Mouse (Mus musculus): ENCODE data around the gene 2510009E07Rik. TPM values are rescaled to one million over a fixed set of nuclear protein-coding genes. Genes with fewer than 3 reads are reported as not detected.

Gene 2510009E07Rik
- polyA plus RNA-seq, 1 experiment from 2014 or later = 23.2 TPM

GRCm38 (mm10) chr16:21701611-21702313 lies 7.3 kb upstream of the 2510009E07Rik start:
- no peaks in the 10 kb centered on the region for H3K36me3 ChIP-seq (ENCODE audit: control insufficient read depth, insufficient read depth, low read length)
- H3K9me3 ChIP-seq (ENCODE audit: control insufficient read depth, low read length) = peaks cover 6% of the 10 kb centered on the region; the same call in 1 of the 2 replicates
- H3K27me3 ChIP-seq (ENCODE audit: control insufficient read depth, insufficient read depth, low read length) = no peaks in the 10 kb centered on the region
- 46% methylated on average over 10 of the region's 10 CpGs for WGBS
- H3K4me1 ChIP-seq (ENCODE audit: control insufficient read depth in 2 of 2, insufficient read depth in 2 of 2, low read length in 2 of 2) = no peaks in the 10 kb centered on the region; a peak in 1 of 4 replicates
- H3K4me3 ChIP-seq (ENCODE audit: control insufficient read depth in 1 of 2, insufficient read depth in 1 of 2, low read depth in 1 of 2, low read length in 2 of 2) = no peak overlapping the region
- ATAC-seq (ENCODE audit: insufficient number of reproducible peaks, insufficient read depth, low FRiP score, low read depth) = no peak
- H3K9ac ChIP-seq (ENCODE audit: low read length) = no peak overlapping the region
- H3K4me2 ChIP-seq (ENCODE audit: low read length) = no peak overlapping the region
- H3K27ac ChIP-seq (replicated peaks in 1 of 2; ENCODE audit: control insufficient read depth in 1 of 2, insufficient read depth in 1 of 2, low read depth in 2 of 2, low read length in 2 of 2) = no peak overlapping the region

GRCm38 (mm10) chr16:21698136-21698535 lies 3.7 kb upstream of the 2510009E07Rik start:
- WGBS = 60% methylated on average over 3 of the region's 3 CpGs
- Histone ChIP-seq H3K9me3 (ENCODE audit: control insufficient read depth, low read length) (peaks cover 6% of the 10 kb centered on the region; the same call in 1 of the 2 replicates), H3K36me3 (ENCODE audit: control insufficient read depth, insufficient read depth, low read length) (no peaks in the 10 kb centered on the region), H3K27me3 (ENCODE audit: control insufficient read depth, insufficient read depth, low read length) (no peaks in the 10 kb centered on the region), H3K4me2 (ENCODE audit: low read length) (no peak overlapping the region), H3K4me1 (ENCODE audit: control insufficient read depth in 2 of 2, insufficient read depth in 2 of 2, low read length in 2 of 2) (peaks cover 0 to under 1% of the 10 kb centered on the region in 2 experiments; a peak in 2 of 4 replicates), H3K4me3 (ENCODE audit: control insufficient read depth in 1 of 2, insufficient read depth in 1 of 2, low read depth in 1 of 2, low read length in 2 of 2) (no peak overlapping the region), H3K27ac (replicated peaks in 1 of 2; ENCODE audit: control insufficient read depth in 1 of 2, insufficient read depth in 1 of 2, low read depth in 2 of 2, low read length in 2 of 2) (no peak overlapping the region), H3K9ac (ENCODE audit: low read length) (no peak overlapping the region)
- ATAC-seq (ENCODE audit: insufficient number of reproducible peaks, insufficient read depth, low FRiP score, low read depth) = no peak

- ATAC-seq (ENCODE audit: insufficient number of reproducible peaks, insufficient read depth, low FRiP score, low read depth) = no peak
- WGBS = 68% methylated on average over 9 of the region's 9 CpGs
- Histone ChIP-seq H3K4me2 (ENCODE audit: low read length) (no peak overlapping the region), H3K9ac (ENCODE audit: low read length) (no peak overlapping the region), H3K4me3 (ENCODE audit: control insufficient read depth in 1 of 2, insufficient read depth in 1 of 2, low read depth in 1 of 2, low read length in 2 of 2) (no peak overlapping the region), H3K36me3 (ENCODE audit: control insufficient read depth, insufficient read depth, low read length) (no peaks in the 10 kb centered on the region), H3K27ac (replicated peaks in 1 of 2; ENCODE audit: control insufficient read depth in 1 of 2, insufficient read depth in 1 of 2, low read depth in 2 of 2, low read length in 2 of 2) (no peak overlapping the region), H3K4me1 (ENCODE audit: control insufficient read depth in 2 of 2, insufficient read depth in 2 of 2, low read length in 2 of 2) (peaks cover 8 to 10% of the 10 kb centered on the region in 2 experiments), H3K9me3 (ENCODE audit: control insufficient read depth, low read length) (peaks cover 6% of the 10 kb centered on the region; the same call in 1 of the 2 replicates), H3K27me3 (ENCODE audit: control insufficient read depth, insufficient read depth, low read length) (no peaks in the 10 kb centered on the region)
Measured at GRCm38 (mm10) chr16:21696946-21697345, 2.5 kb upstream of the 2510009E07Rik start.

GRCm38 (mm10) chr16:21695242-21695578 lies 745 bp upstream of the 2510009E07Rik start:
- Histone ChIP-seq H3K27me3 (ENCODE audit: control insufficient read depth, insufficient read depth, low read length) (no peaks in the 10 kb centered on the region), H3K27ac (replicated peaks in 1 of 2; ENCODE audit: control insufficient read depth in 1 of 2, insufficient read depth in 1 of 2, low read depth in 2 of 2, low read length in 2 of 2) (peak overlapping the region; percentile 92 to 94; a peak in 3 of 4 replicates), H3K36me3 (ENCODE audit: control insufficient read depth, insufficient read depth, low read length) (no peaks in the 10 kb centered on the region), H3K9ac (ENCODE audit: low read length) (peak overlapping the region; percentile 92), H3K4me3 (ENCODE audit: control insufficient read depth in 1 of 2, insufficient read depth in 1 of 2, low read depth in 1 of 2, low read length in 2 of 2) (peak overlapping the region; percentile 83 to 86), H3K9me3 (ENCODE audit: control insufficient read depth, low read length) (peaks cover 1% of the 10 kb centered on the region; the same call in 1 of the 2 replicates), H3K4me2 (ENCODE audit: low read length) (peak overlapping the region; percentile 99), H3K4me1 (ENCODE audit: control insufficient read depth in 2 of 2, insufficient read depth in 2 of 2, low read length in 2 of 2) (peaks cover 14 to 19% of the 10 kb centered on the region in 2 experiments)
- 2% methylated on average over 12 of the region's 12 CpGs for WGBS
- ATAC-seq (ENCODE audit: insufficient number of reproducible peaks, insufficient read depth, low FRiP score, low read depth) = peak; percentile 22; the same call in 1 of the 2 replicates

- Histone ChIP-seq H3K4me1 (ENCODE audit: control insufficient read depth in 2 of 2, insufficient read depth in 2 of 2, low read length in 2 of 2) (peaks cover 17 to 31% of the 10 kb centered on the region in 2 experiments), H3K27ac (replicated peaks in 1 of 2; ENCODE audit: control insufficient read depth in 1 of 2, insufficient read depth in 1 of 2, low read depth in 2 of 2, low read length in 2 of 2) (peak overlapping the region; percentile 92 to 94), H3K4me2 (ENCODE audit: low read length) (peak overlapping the region; percentile 99), H3K4me3 (ENCODE audit: control insufficient read depth in 1 of 2, insufficient read depth in 1 of 2, low read depth in 1 of 2, low read length in 2 of 2) (peak overlapping the region; percentile 83 to 86), H3K27me3 (ENCODE audit: control insufficient read depth, insufficient read depth, low read length) (no peaks in the 10 kb centered on the region), H3K9ac (ENCODE audit: low read length) (peak overlapping the region; percentile 92), H3K9me3 (ENCODE audit: control insufficient read depth, low read length) (no peaks in the 10 kb centered on the region), H3K36me3 (ENCODE audit: control insufficient read depth, insufficient read depth, low read length) (no peaks in the 10 kb centered on the region)
- ATAC-seq (ENCODE audit: insufficient number of reproducible peaks, insufficient read depth, low FRiP score, low read depth) = peak; percentile 73
- WGBS = under 1% methylated on average over 45 of the region's 45 CpGs
Measured at GRCm38 (mm10) chr16:21693981-21694462, 443 bp downstream of the 2510009E07Rik start.

GRCm38 (mm10) chr16:21690216-21690755 lies 4.2 kb downstream of the 2510009E07Rik start:
- Histone ChIP-seq H3K36me3 (ENCODE audit: control insufficient read depth, insufficient read depth, low read length) (no peaks in the 10 kb centered on the region), H3K27ac (replicated peaks in 1 of 2; ENCODE audit: control insufficient read depth in 1 of 2, insufficient read depth in 1 of 2, low read depth in 2 of 2, low read length in 2 of 2) (peak overlapping the region in 1 of 2 experiments; percentile 46; a peak in 2 of 4 replicates), H3K9ac (ENCODE audit: low read length) (0 out of 2 replicates have a peak overlapping the region, but pooled peaks have one; percentile 4), H3K4me3 (ENCODE audit: control insufficient read depth in 1 of 2, insufficient read depth in 1 of 2, low read depth in 1 of 2, low read length in 2 of 2) (no peak overlapping the region), H3K27me3 (ENCODE audit: control insufficient read depth, insufficient read depth, low read length) (no peaks in the 10 kb centered on the region), H3K9me3 (ENCODE audit: control insufficient read depth, low read length) (no peaks in the 10 kb centered on the region), H3K4me2 (ENCODE audit: low read length) (0 out of 2 replicates have a peak overlapping the region, but pooled peaks have one; percentile 3), H3K4me1 (ENCODE audit: control insufficient read depth in 2 of 2, insufficient read depth in 2 of 2, low read length in 2 of 2) (peaks cover 21 to 46% of the 10 kb centered on the region in 2 experiments)
- 38% methylated on average over 5 of the region's 5 CpGs for WGBS
- no peak for ATAC-seq (ENCODE audit: insufficient number of reproducible peaks, insufficient read depth, low FRiP score, low read depth)

- Histone ChIP-seq H3K4me3 (ENCODE audit: control insufficient read depth in 1 of 2, insufficient read depth in 1 of 2, low read depth in 1 of 2, low read length in 2 of 2) (no peak overlapping the region), H3K4me1 (ENCODE audit: control insufficient read depth in 2 of 2, insufficient read depth in 2 of 2, low read length in 2 of 2) (peaks cover 21 to 46% of the 10 kb centered on the region in 2 experiments), H3K9ac (ENCODE audit: low read length) (no peak overlapping the region), H3K27ac (replicated peaks in 1 of 2; ENCODE audit: control insufficient read depth in 1 of 2, insufficient read depth in 1 of 2, low read depth in 2 of 2, low read length in 2 of 2) (0 out of 4 replicates have a peak overlapping the region, but pooled peaks of 1 of the 2 experiments have one; percentile 20), H3K9me3 (ENCODE audit: control insufficient read depth, low read length) (no peaks in the 10 kb centered on the region), H3K4me2 (ENCODE audit: low read length) (no peak overlapping the region), H3K36me3 (ENCODE audit: control insufficient read depth, insufficient read depth, low read length) (no peaks in the 10 kb centered on the region), H3K27me3 (ENCODE audit: control insufficient read depth, insufficient read depth, low read length) (no peaks in the 10 kb centered on the region)
- 75% methylated on average over 5 of the region's 5 CpGs for WGBS
- no peak for ATAC-seq (ENCODE audit: insufficient number of reproducible peaks, insufficient read depth, low FRiP score, low read depth)
Measured at GRCm38 (mm10) chr16:21689141-21689540, 5.3 kb downstream of the 2510009E07Rik start.
